Mouse (Mus musculus): Measurements from ENCODE around the gene Nod2. TPM values are rescaled to one million over a fixed set of nuclear protein-coding genes. Genes with fewer than 3 reads are reported as not detected.
A peak's percentile ranks its signal among the peaks of the same experiment; 100 is the strongest.

The Nod2 gene
- polyA plus RNA-seq, 1 experiment: 0.43 TPM

DNA sequence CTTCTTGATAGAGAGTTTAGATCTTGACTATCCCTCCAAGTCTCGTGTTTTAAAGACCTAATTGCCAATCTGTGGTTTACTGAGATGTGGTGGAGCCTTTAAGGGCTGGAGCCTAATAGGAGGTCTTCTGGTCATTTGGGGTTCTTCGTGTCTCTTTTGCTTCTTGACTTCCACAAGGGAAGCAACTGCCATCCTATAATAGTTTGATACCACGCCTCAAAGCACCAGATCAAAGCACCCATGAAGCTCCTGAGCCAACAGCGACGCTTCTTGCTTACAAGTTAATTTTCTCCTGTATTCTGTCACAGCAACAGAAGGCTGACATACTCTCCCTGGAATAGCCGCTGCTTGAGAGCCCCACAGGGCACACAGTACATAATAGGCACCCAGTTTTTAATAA is 45.8 kb downstream of the Nod2 start:
- Histone ChIP-seq H3K79me3 (ENCODE audit: low read depth) (no peaks in the 10 kb centered on the region), H3ac (ENCODE audit: control insufficient read depth, insufficient read length, low read depth) (no peak overlapping the region), H3K27me3 (ENCODE audit: control insufficient read depth, insufficient read depth, insufficient read length) (no peaks in the 10 kb centered on the region), H3K36me3 (ENCODE audit: control insufficient read depth, insufficient read depth) (no peaks in the 10 kb centered on the region), H3K4me3 (ENCODE audit: insufficient read depth, poor library complexity, severe bottlenecking) (no peak overlapping the region), H3K79me2 (ENCODE audit: control insufficient read depth, insufficient read depth) (no peaks in the 10 kb centered on the region)
- TF ChIP-seq FOSL1 (IDR thresholded peaks at IDR 0.05; ENCODE audit: insufficient read depth, low read length, poor library complexity, severe bottlenecking) (no peak), CEBPB (IDR thresholded peaks at IDR 0.05; ENCODE audit: low read depth) (no peak), CTCF (IDR thresholded peaks at IDR 0.05; ENCODE audit: control insufficient read depth, insufficient read depth, insufficient read length) (no peak), MYOG (IDR thresholded peaks at IDR 0.05; ENCODE audit: control insufficient read depth, extremely low read depth, insufficient read length) (no peak), USF1 (IDR thresholded peaks at IDR 0.05; ENCODE audit: low read depth) (no peak), MAX (IDR thresholded peaks at IDR 0.05) (no peak), MYOD1 (IDR thresholded peaks at IDR 0.05; ENCODE audit: control insufficient read depth, insufficient read length, low read depth) (no peak)

GRCm38 (mm10) chr8:88693376-88693775 is 46.3 kb downstream of the Nod2 start:
- Histone ChIP-seq H3ac (ENCODE audit: control insufficient read depth, insufficient read length, low read depth) (no peak overlapping the region), H3K36me3 (ENCODE audit: control insufficient read depth, insufficient read depth) (no peaks in the 10 kb centered on the region), H3K4me3 (ENCODE audit: insufficient read depth, poor library complexity, severe bottlenecking) (no peak overlapping the region), H3K79me2 (ENCODE audit: control insufficient read depth, insufficient read depth) (peaks cover 3% of the 10 kb centered on the region), H3K79me3 (ENCODE audit: low read depth) (peaks cover 3% of the 10 kb centered on the region), H3K27me3 (ENCODE audit: control insufficient read depth, insufficient read depth, insufficient read length) (no peaks in the 10 kb centered on the region)
- TF ChIP-seq CEBPB (IDR thresholded peaks at IDR 0.05; ENCODE audit: low read depth) (no peak), MYOD1 (IDR thresholded peaks at IDR 0.05; ENCODE audit: control insufficient read depth, insufficient read length, low read depth) (no peak), MAX (IDR thresholded peaks at IDR 0.05) (no peak), MYOG (IDR thresholded peaks at IDR 0.05; ENCODE audit: control insufficient read depth, extremely low read depth, insufficient read length) (no peak), CTCF (IDR thresholded peaks at IDR 0.05; ENCODE audit: control insufficient read depth, insufficient read depth, insufficient read length) (no peak), USF1 (IDR thresholded peaks at IDR 0.05; ENCODE audit: low read depth) (no peak), FOSL1 (IDR thresholded peaks at IDR 0.05; ENCODE audit: insufficient read depth, low read length, poor library complexity, severe bottlenecking) (no peak)

- TF ChIP-seq MYOG (IDR thresholded peaks at IDR 0.05; ENCODE audit: control insufficient read depth, extremely low read depth, insufficient read length) (no peak), FOSL1 (IDR thresholded peaks at IDR 0.05; ENCODE audit: insufficient read depth, low read length, poor library complexity, severe bottlenecking) (no peak), MYOD1 (IDR thresholded peaks at IDR 0.05; ENCODE audit: control insufficient read depth, insufficient read length, low read depth) (no peak), CEBPB (IDR thresholded peaks at IDR 0.05; ENCODE audit: low read depth) (no peak), CTCF (IDR thresholded peaks at IDR 0.05; ENCODE audit: control insufficient read depth, insufficient read depth, insufficient read length) (no peak), MAX (IDR thresholded peaks at IDR 0.05) (no peak), USF1 (IDR thresholded peaks at IDR 0.05; ENCODE audit: low read depth) (no peak)
- no peaks in the 10 kb centered on the region for H3K36me3 ChIP-seq (ENCODE audit: control insufficient read depth, insufficient read depth)
- peaks cover 9% of the 10 kb centered on the region for H3K79me3 ChIP-seq (ENCODE audit: low read depth)
- H3K4me3 ChIP-seq (ENCODE audit: insufficient read depth, poor library complexity, severe bottlenecking): no peak overlapping the region
- H3K27me3 ChIP-seq (ENCODE audit: control insufficient read depth, insufficient read depth, insufficient read length): no peaks in the 10 kb centered on the region
- H3ac ChIP-seq (ENCODE audit: control insufficient read depth, insufficient read length, low read depth): no peak overlapping the region
- H3K79me2 ChIP-seq (ENCODE audit: control insufficient read depth, insufficient read depth): peaks cover 12% of the 10 kb centered on the region
Measured at GRCm38 (mm10) chr8:88694291-88694690, 47.2 kb downstream of the Nod2 start.

DNA sequence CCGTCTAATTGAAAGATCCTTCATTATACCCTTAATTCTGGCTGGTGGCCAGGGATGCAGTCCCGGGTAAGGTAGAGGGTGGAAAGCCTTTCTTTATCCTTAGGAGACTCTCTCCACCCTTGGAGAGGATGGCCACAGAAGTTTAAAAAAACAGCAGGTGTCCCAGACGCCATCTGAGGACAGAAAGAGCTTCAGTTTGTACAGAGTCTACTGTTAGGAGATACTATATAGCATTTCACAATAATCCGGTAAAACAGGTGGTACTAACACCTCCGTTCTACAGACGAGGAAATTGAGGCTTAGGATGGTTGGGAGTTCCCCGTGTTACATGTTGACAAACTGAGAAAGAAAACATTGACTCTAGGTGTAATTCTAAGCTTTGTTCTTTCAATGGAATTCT is 49.1 kb downstream of the Nod2 start:
- Histone ChIP-seq H3K36me3 (ENCODE audit: control insufficient read depth, insufficient read depth) (no peaks in the 10 kb centered on the region), H3K79me2 (ENCODE audit: control insufficient read depth, insufficient read depth) (peaks cover 31% of the 10 kb centered on the region), H3K79me3 (ENCODE audit: low read depth) (peaks cover 18% of the 10 kb centered on the region), H3K27me3 (ENCODE audit: control insufficient read depth, insufficient read depth, insufficient read length) (no peaks in the 10 kb centered on the region), H3K4me3 (ENCODE audit: insufficient read depth, poor library complexity, severe bottlenecking) (no peak overlapping the region), H3ac (ENCODE audit: control insufficient read depth, insufficient read length, low read depth) (no peak overlapping the region)
- TF ChIP-seq MYOD1 (IDR thresholded peaks at IDR 0.05; ENCODE audit: control insufficient read depth, insufficient read length, low read depth) (no peak), FOSL1 (IDR thresholded peaks at IDR 0.05; ENCODE audit: insufficient read depth, low read length, poor library complexity, severe bottlenecking) (no peak), CTCF (IDR thresholded peaks at IDR 0.05; ENCODE audit: control insufficient read depth, insufficient read depth, insufficient read length) (no peak), MYOG (IDR thresholded peaks at IDR 0.05; ENCODE audit: control insufficient read depth, extremely low read depth, insufficient read length) (no peak), CEBPB (IDR thresholded peaks at IDR 0.05; ENCODE audit: low read depth) (no peak), USF1 (IDR thresholded peaks at IDR 0.05; ENCODE audit: low read depth) (no peak), MAX (IDR thresholded peaks at IDR 0.05) (no peak)

DNA sequence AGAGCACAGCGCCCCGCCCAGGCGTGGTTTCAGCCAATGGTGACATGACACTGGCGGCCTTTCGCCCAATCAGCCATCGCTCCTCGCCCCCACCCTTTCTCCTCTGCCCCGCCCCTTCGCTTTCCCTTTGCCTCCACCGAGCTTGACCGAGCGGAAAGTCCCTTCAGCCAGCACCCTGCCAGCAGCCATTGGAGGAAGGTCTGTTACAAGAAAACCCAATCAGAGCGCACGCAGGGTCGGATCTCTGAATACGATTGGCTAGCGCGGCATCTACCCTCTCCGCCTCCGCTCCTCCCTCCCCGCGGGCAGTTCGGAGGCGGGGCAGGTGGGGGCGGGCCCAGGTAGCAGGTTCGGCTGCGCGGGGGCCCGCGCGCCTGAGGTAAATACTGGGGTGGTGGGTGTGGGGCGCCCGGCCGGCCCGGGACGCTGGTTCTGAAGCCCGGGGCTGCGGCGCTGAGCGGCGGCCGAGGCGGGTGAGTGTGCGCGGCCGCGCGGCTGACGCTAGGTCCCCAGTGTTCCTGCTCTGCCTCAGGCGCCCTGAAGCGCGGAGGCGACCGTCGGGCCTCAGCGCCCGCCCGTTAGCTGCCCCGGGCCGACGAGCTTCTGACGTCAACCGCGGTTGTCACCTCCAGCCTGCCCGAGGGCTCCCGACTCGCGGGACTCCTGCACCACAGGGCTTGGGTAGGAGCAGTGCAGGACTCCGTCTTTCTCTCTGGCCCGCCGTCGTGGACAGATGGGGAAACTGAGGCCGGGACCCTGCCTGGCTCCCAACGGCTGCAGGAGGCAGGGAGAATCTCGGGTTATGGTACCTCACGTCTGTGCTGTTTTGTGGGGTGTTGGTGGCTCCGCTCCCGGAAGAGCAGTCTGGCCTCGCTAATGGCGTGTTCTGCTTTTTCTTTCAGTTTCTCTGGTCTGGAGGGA is 49.9 kb downstream of the Nod2 start, which contains the start of gene Cyld:
Gene Cyld, plus strand, starts transcription at position 308 of the 921 bp plus-strand sequence.
- H3K36me3 ChIP-seq (ENCODE audit: control insufficient read depth, insufficient read depth): no peaks in the 10 kb centered on the region
- peak within 1 kb of the TSS; percentile 94 for H3K4me3 ChIP-seq (ENCODE audit: insufficient read depth, poor library complexity, severe bottlenecking)
- peaks cover 21% of the 10 kb centered on the region for H3K79me3 ChIP-seq (ENCODE audit: low read depth)
- no peaks in the 10 kb centered on the region for H3K27me3 ChIP-seq (ENCODE audit: control insufficient read depth, insufficient read depth, insufficient read length)
- TF ChIP-seq CTCF (IDR thresholded peaks at IDR 0.05; ENCODE audit: control insufficient read depth, insufficient read depth, insufficient read length) (no peak), MAX (IDR thresholded peaks at IDR 0.05) (peak; percentile 14)
- H3ac ChIP-seq (ENCODE audit: control insufficient read depth, insufficient read length, low read depth): peak within 1 kb of the TSS; percentile 95
- H3K79me2 ChIP-seq (ENCODE audit: control insufficient read depth, insufficient read depth): peaks cover 39% of the 10 kb centered on the region

All from C2C12 (cell line).